Mouse (Mus musculus): ENCODE measurements at regions not wholly inside any gene's neighbourhood (a gene's known extent, or its start where the extent isn't known, plus 50 kb on each side); places are given as distances from the start of the nearest gene placed in this dataset.

GRCm38 (mm10) chr8:126538136-126538535 is 55.6 kb downstream of the Irf2bp2 start:
- WGBS, result 32% methylated on average over 3 of the region's 3 CpGs
- ATAC-seq (replicated peaks; ENCODE audit: low FRiP score), result no peak; the same call in 1 of the 2 replicates
- H3K4me1 ChIP-seq (replicated peaks; ENCODE audit: control insufficient read depth, insufficient read depth, low read length), result peaks cover 32% of the 10 kb centered on the region
- H3K4me3 ChIP-seq (ENCODE audit: low read depth, low read length), result no peak overlapping the region
- H3K9me3 ChIP-seq (ENCODE audit: control insufficient read depth, low read length), result no peaks in the 10 kb centered on the region
- H3K4me2 ChIP-seq (ENCODE audit: low read depth, low read length, severe bottlenecking), result peak overlapping the region; percentile 38; the same call in 1 of the 2 replicates
- peak overlapping the region; percentile 39 for H3K9ac ChIP-seq (ENCODE audit: low read length)
- DNase-seq (ENCODE audit: low spot score), result no peak
- no peaks in the 10 kb centered on the region for H3K27me3 ChIP-seq (ENCODE audit: control insufficient read depth, insufficient read depth, low read length)
- peak overlapping the region; percentile 88 for H3K27ac ChIP-seq (ENCODE audit: low read depth, low read length)
- H3K36me3 ChIP-seq (ENCODE audit: control insufficient read depth, insufficient read depth, low read length), result no peaks in the 10 kb centered on the region

- ATAC-seq (replicated peaks; ENCODE audit: low FRiP score) (peak; percentile 29; the same call in 1 of the 2 replicates), DNase-seq (ENCODE audit: low spot score) (peak; percentile 75)
- Histone ChIP-seq H3K4me2 (ENCODE audit: low read depth, low read length, severe bottlenecking) (no peak overlapping the region), H3K27ac (ENCODE audit: low read depth, low read length) (peak overlapping the region; percentile 80), H3K4me3 (ENCODE audit: low read depth, low read length) (no peak overlapping the region), H3K27me3 (ENCODE audit: control insufficient read depth, insufficient read depth, low read length) (no peaks in the 10 kb centered on the region), H3K36me3 (ENCODE audit: control insufficient read depth, insufficient read depth, low read length) (no peaks in the 10 kb centered on the region), H3K9ac (ENCODE audit: low read length) (peak overlapping the region; percentile 23; the same call in 1 of the 2 replicates), H3K9me3 (ENCODE audit: control insufficient read depth, low read length) (no peaks in the 10 kb centered on the region), H3K4me1 (replicated peaks; ENCODE audit: control insufficient read depth, insufficient read depth, low read length) (peaks cover 32% of the 10 kb centered on the region)
- WGBS, result 19% methylated on average over 6 of the region's 6 CpGs
Measured at GRCm38 (mm10) chr8:126536928-126537618, 56.7 kb downstream of the Irf2bp2 start.

- Histone ChIP-seq H3K27me3 (ENCODE audit: control insufficient read depth, insufficient read depth, low read length) (no peaks in the 10 kb centered on the region), H3K9ac (ENCODE audit: low read length) (no peak overlapping the region), H3K4me3 (ENCODE audit: low read depth, low read length) (no peak overlapping the region), H3K4me1 (replicated peaks; ENCODE audit: control insufficient read depth, insufficient read depth, low read length) (peaks cover 32% of the 10 kb centered on the region), H3K36me3 (ENCODE audit: control insufficient read depth, insufficient read depth, low read length) (no peaks in the 10 kb centered on the region), H3K4me2 (ENCODE audit: low read depth, low read length, severe bottlenecking) (no peak overlapping the region), H3K9me3 (ENCODE audit: control insufficient read depth, low read length) (no peaks in the 10 kb centered on the region), H3K27ac (ENCODE audit: low read depth, low read length) (peak overlapping the region; percentile 80)
- WGBS, result 29% methylated on average over 11 of the region's 11 CpGs
- DNase-seq (ENCODE audit: low spot score) (peak; percentile 63), ATAC-seq (replicated peaks; ENCODE audit: low FRiP score) (0 out of 2 replicates have a peak, but pooled peaks have one; percentile 7)
Measured at GRCm38 (mm10) chr8:126536132-126536927, 57.5 kb downstream of the Irf2bp2 start.

GRCm38 (mm10) chr8:126532284-126532974 is 57.6 kb upstream of the Tarbp1 start:
- DNase-seq (ENCODE audit: low spot score), result no peak
- H3K27ac ChIP-seq (ENCODE audit: low read depth, low read length), result no peak overlapping the region
- H3K36me3 ChIP-seq (ENCODE audit: control insufficient read depth, insufficient read depth, low read length), result no peaks in the 10 kb centered on the region
- no peak for ATAC-seq (replicated peaks; ENCODE audit: low FRiP score)
- no peak overlapping the region for H3K4me3 ChIP-seq (ENCODE audit: low read depth, low read length)
- no peak overlapping the region for H3K4me2 ChIP-seq (ENCODE audit: low read depth, low read length, severe bottlenecking)
- no peaks in the 10 kb centered on the region for H3K9me3 ChIP-seq (ENCODE audit: control insufficient read depth, low read length)
- H3K9ac ChIP-seq (ENCODE audit: low read length), result no peak overlapping the region
- WGBS, result 50% methylated on average over 7 of the region's 7 CpGs
- peaks cover 15% of the 10 kb centered on the region for H3K4me1 ChIP-seq (replicated peaks; ENCODE audit: control insufficient read depth, insufficient read depth, low read length)
- no peaks in the 10 kb centered on the region for H3K27me3 ChIP-seq (ENCODE audit: control insufficient read depth, insufficient read depth, low read length)

- Histone ChIP-seq H3K4me1 (replicated peaks; ENCODE audit: control insufficient read depth, insufficient read depth, low read length) (peaks cover 7% of the 10 kb centered on the region; the same call in 1 of the 2 replicates), H3K4me2 (ENCODE audit: low read depth, low read length, severe bottlenecking) (no peak overlapping the region), H3K27me3 (ENCODE audit: control insufficient read depth, insufficient read depth, low read length) (no peaks in the 10 kb centered on the region), H3K27ac (ENCODE audit: low read depth, low read length) (no peak overlapping the region), H3K36me3 (ENCODE audit: control insufficient read depth, insufficient read depth, low read length) (no peaks in the 10 kb centered on the region), H3K9me3 (ENCODE audit: control insufficient read depth, low read length) (no peaks in the 10 kb centered on the region), H3K9ac (ENCODE audit: low read length) (no peak overlapping the region), H3K4me3 (ENCODE audit: low read depth, low read length) (no peak overlapping the region)
- no peak for ATAC-seq (replicated peaks; ENCODE audit: low FRiP score)
- DNase-seq (ENCODE audit: low spot score), result no peak
- 91% methylated on average over 7 of the region's 7 CpGs for WGBS
Measured at GRCm38 (mm10) chr8:126531459-126531858, 56.6 kb upstream of the Tarbp1 start.

- no peaks in the 10 kb centered on the region for H3K27me3 ChIP-seq (ENCODE audit: control insufficient read depth, insufficient read depth, low read length)
- H3K9me3 ChIP-seq (ENCODE audit: control insufficient read depth, low read length), result no peaks in the 10 kb centered on the region
- no peaks in the 10 kb centered on the region for H3K4me1 ChIP-seq (replicated peaks; ENCODE audit: control insufficient read depth, insufficient read depth, low read length)
- WGBS, result 48% methylated on average over 3 of the region's 3 CpGs
- no peaks in the 10 kb centered on the region for H3K36me3 ChIP-seq (ENCODE audit: control insufficient read depth, insufficient read depth, low read length)
- no peak overlapping the region for H3K4me3 ChIP-seq (ENCODE audit: low read depth, low read length)
- H3K27ac ChIP-seq (ENCODE audit: low read depth, low read length), result no peak overlapping the region
- ATAC-seq (replicated peaks; ENCODE audit: low FRiP score) (no peak), DNase-seq (ENCODE audit: low spot score) (no peak)
- H3K9ac ChIP-seq (ENCODE audit: low read length), result no peak overlapping the region
- no peak overlapping the region for H3K4me2 ChIP-seq (ENCODE audit: low read depth, low read length, severe bottlenecking)
Measured at GRCm38 (mm10) chr8:126529409-126529808, 54.5 kb upstream of the Tarbp1 start.

DNA sequence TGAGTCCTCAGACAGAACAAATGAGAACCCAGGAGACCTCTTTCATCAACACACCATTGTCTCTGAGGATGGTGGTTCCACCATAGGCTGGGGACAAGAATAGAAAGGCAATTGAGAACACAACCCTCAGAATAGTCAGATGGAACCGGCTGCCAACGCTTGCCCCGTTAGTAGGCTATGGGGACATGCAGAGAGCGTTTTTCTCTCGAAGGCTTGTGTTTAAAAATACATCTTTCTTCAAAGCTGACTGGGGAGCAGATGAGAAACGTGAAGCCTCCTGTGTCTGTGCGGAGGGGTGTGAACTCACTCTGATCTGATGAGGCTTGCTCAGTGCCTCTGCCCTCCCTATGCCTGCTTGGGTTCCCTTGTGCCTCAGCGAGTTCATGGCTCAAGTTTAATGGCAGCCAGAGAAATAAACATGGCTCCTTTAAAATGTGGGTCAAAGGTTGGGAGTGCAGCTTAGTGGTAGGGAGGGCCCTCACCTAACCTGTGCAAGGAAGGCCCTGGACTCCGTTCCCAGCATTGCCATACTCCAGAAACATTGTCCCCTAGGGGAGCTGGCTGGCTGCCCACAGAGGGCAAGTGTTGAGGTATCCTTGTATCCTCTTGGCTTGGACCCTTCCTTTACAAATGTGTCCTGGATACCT is 53.7 kb upstream of the Tarbp1 start:
- Histone ChIP-seq H3K27me3 (ENCODE audit: control insufficient read depth, insufficient read depth, low read length) (no peaks in the 10 kb centered on the region), H3K27ac (ENCODE audit: low read depth, low read length) (no peak overlapping the region), H3K4me3 (ENCODE audit: low read depth, low read length) (no peak overlapping the region), H3K9me3 (ENCODE audit: control insufficient read depth, low read length) (no peaks in the 10 kb centered on the region), H3K9ac (ENCODE audit: low read length) (no peak overlapping the region), H3K36me3 (ENCODE audit: control insufficient read depth, insufficient read depth, low read length) (no peaks in the 10 kb centered on the region), H3K4me1 (replicated peaks; ENCODE audit: control insufficient read depth, insufficient read depth, low read length) (no peaks in the 10 kb centered on the region), H3K4me2 (ENCODE audit: low read depth, low read length, severe bottlenecking) (no peak overlapping the region)
- no peak for DNase-seq (ENCODE audit: low spot score)
- no peak for ATAC-seq (replicated peaks; ENCODE audit: low FRiP score)
- WGBS, result 79% methylated on average over 9 of the region's 9 CpGs

DNA sequence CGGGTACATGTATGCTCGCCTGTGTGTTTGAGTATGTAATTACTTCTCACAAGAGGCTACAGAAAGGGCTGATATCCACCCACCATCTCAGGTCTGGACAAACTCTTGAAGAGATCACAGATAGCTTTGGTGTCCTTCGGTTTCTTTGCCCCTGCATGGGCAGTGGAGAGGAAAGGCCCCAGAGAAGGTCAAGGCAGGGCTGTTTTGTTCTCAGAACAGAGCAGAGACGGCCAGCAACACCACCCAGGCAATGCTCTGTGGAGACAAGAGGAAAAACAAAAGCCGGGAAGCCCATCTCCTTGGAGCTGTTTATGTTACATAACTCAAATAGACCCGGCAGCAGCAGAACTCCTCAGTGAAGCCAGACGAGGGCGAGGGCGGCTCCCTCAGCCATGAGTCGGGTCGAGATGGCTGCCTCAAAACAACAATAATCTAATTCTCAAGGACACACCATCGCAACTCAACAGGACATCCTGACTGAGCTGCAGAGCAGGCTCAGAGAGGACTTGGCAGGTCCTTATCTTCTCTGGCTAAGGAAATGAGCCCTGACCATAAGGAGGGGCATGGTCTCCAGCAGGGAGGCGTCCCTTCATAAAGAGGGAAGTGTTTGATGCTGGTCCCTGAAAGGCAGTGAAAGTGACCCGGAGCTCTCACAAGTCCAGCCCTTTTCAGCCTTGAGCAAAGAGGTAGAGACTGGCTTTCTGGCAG is 52.2 kb upstream of the Tarbp1 start:
- DNase-seq (ENCODE audit: low spot score), result no peak
- no peak overlapping the region for H3K9ac ChIP-seq (ENCODE audit: low read length)
- no peak overlapping the region for H3K4me2 ChIP-seq (ENCODE audit: low read depth, low read length, severe bottlenecking)
- no peaks in the 10 kb centered on the region for H3K36me3 ChIP-seq (ENCODE audit: control insufficient read depth, insufficient read depth, low read length)
- no peak for ATAC-seq (replicated peaks; ENCODE audit: low FRiP score)
- H3K9me3 ChIP-seq (ENCODE audit: control insufficient read depth, low read length), result no peaks in the 10 kb centered on the region
- no peak overlapping the region for H3K27ac ChIP-seq (ENCODE audit: low read depth, low read length)
- H3K27me3 ChIP-seq (ENCODE audit: control insufficient read depth, insufficient read depth, low read length), result no peaks in the 10 kb centered on the region
- H3K4me3 ChIP-seq (ENCODE audit: low read depth, low read length), result no peak overlapping the region
- no peaks in the 10 kb centered on the region for H3K4me1 ChIP-seq (replicated peaks; ENCODE audit: control insufficient read depth, insufficient read depth, low read length)
- 71% methylated on average over 14 of the region's 14 CpGs for WGBS

Measured in forebrain, embryonic 11.5 days (tissue).